Mouse (Mus musculus) monocyte, adult 2 months (primary cell): ENCODE data around the gene Tbc1d1.

Experiments used
- DNase-seq, 2 experiments: peaks; one replicate each; pipeline ENCODE4 v3.0.0; 2022; ENCODE audit warnings: low spot score in 2 of 2, low read depth in 1 of 2

The Tbc1d1 gene

DNA sequence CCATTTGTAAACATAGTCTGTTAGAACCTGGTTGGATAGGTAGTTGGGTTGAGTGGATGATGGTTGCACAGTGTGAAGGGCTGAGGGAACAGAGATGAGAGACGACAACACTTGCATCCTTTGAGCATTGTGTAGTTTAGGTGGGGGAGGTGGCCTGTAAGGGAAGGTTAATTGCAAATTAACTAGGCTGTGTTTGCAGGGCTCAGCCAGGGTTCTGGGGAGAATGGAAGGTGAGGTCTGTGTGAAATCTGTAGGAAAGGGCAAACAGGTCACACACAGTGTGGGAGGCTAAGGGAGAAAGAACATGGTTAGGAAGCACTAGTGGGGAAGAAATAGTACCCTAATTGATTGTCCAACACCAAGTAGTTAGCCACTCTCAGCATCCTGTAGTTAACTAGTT lies 81.2 kb downstream of the Tbc1d1 start:
- DNase-seq = no peak

DNA sequence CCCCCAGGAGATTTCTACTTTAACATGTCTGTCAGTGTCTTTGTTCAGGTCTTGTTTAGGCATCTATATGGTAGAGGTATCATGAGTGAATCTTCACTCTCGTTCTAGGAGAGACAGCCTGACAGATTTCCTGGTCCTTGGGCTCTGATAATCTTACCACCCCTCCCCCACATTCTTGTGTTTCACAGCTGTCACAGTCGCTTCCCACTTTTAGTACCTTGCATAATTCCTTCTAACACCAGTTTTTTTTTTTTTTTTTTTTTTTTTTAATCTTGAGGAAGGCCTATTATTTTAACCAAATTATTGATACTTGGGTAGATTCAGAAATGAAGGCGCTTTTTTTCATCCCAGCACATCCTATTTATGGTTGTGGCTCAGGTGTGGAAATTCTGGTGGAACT lies 81.6 kb downstream of the Tbc1d1 start:
- DNase-seq = no peak

DNA sequence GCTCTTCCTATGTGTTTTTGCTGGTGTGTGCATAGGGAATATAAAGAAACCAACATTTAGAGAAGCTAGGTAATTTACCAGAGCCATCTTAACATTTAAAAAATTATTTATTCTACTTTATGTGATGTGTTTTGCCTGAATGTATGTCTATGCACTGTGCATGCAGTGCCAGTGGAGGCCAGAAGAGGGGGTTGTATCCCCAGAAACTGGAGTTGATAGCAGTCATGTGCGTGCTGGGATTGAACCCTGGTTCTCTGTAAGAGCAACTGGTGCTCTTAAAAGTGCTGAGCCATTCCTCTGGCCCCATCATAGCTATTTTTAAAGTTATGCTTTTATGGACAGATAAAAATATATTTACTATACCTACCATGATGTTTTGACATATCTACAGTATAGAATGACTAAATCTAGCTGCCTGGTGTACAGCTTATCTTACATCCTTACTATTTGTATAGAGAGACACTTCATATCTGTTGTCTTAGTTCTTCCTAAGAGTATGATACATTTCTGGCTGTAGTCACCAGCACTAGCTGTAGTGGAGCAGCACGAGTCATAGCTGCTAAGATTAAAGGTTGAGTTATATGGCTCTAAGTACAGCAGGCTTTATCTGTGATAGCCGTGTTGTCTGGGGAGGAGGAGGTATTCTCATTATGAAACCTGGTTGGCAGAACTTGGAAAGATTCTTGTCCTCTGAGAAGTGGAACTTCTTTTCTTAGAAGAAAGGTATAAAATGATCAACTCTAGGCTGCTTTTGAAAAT lies 83.0 kb downstream of the Tbc1d1 start:
- DNase-seq = no peak

DNA sequence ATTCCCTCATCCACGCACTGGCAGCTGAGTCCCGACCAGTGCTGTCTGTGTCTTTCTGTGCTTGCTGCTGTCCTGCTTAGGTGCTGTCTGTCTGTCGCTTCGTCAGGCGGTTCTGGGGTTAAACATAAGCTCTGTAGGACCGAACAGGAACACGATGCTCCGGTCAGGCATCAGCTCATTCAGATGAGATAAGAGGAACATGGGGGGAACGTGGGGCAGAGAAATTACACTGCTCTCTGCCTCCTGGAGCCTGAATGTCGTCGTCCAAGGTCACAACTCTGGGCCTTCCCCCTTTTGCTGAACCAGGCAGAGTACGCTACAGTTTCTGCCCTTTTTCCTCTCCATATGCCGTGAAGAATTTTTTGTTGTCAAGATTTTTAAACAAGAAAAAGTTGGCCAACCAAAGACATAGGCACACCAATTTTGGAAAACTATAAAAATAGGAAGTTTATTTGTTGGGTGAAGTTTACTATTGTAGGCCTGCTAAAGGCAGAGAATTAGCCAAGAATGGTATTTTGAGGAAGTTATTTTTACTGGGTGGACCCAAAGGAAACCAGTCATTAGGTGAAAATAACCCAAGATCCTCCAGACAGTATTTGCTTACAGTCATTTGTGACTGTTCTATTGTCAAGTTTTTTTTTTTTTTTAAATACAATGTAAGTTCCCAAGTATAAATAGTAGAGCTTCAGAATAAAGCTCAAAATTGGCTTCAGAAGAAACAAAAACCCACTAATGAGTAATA lies 85.0 kb downstream of the Tbc1d1 start:
- DNase-seq = peak in 1 of 2 experiments; percentile 8

DNA sequence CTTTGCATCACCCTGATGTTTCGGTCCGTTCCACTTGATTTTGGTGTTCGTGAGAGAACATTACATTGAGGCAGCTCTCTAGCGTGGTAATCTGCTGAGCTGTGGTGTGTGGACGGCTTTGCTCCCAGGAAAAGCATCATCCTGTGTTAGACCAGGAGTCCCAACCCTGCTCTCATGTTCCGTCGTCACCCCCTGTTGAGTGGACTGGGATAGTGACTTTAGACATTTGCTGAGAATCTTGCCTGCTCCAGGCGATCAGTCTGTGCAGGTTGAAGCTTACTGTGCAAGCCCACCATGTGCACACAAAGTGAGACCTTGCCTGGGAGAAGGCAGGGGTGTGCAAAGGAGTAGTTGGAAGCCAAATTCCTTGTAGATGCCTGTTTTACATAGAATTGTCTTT lies 85.8 kb downstream of the Tbc1d1 start:
- DNase-seq = no peak

DNA sequence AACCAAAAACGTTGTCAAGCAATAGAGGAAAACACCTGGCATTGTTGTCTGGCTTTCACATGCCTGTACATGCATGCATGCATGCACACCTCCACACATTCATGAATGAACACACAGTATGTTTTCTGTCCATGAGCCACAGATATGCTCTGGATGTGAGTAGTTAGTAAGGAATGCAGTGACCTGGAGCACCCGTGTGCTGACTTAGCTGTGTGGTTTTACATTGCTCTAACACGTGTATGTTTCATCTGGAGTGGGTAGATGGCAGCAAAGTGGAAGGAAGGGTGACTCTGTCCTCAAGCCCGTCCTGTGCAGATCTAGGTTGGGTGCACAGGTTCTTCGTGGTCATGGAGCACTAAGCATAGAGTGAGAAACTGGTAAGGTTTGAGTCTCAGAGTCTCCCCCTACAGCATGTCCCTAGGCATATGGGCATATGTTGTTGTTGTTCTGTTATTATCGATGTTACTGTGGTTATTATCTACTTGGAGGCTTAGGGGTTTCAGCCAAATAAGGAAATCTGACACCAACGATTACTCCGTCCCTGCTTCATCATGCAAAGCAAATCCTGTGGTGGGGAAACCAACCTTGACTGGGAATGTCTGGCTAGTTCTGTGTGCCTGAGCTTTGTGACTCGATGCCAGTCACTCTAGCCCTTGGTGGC lies 86.8 kb downstream of the Tbc1d1 start:
- no peak for DNase-seq

DNA sequence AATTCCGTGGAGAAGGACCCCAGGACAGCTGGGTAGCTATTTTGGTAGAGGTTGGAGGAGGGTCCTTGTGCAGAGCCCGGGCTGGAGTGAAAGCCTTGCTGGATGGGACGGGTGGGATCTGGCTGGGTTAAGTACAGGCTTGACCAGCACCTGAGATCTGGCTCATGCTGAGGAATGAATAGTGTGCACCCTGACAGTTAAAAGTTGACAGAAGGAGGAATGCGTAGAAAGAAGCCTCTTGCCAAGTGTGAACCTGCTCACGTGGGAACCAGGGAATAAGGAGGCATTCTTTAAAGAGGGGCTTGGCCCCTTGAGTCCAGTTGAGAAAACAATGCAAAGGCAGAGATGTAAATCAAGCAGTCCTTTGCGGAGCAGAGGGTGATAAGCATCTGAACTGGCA lies 87.6 kb downstream of the Tbc1d1 start:
- no peak for DNase-seq

DNA sequence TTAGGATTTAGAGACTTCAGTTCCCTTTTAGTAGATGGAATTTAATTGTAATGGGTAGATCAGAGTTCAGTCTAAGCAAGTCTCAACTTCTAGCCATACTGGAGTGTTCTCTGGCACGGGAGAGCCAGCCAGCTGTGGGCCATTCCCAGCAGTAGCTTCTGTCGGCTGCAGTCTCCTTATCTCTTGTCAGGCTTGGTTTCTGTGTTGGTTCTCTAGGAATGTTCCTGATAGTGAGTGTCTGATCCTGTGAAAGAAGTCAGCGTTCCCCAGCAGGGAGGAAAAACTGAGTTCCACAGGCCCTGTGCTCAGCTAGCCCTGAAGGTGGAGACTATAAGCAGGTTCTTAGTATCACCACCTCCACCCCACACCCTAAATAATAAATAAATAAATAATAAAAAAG lies 88.2 kb downstream of the Tbc1d1 start:
- DNase-seq = no peak

DNA sequence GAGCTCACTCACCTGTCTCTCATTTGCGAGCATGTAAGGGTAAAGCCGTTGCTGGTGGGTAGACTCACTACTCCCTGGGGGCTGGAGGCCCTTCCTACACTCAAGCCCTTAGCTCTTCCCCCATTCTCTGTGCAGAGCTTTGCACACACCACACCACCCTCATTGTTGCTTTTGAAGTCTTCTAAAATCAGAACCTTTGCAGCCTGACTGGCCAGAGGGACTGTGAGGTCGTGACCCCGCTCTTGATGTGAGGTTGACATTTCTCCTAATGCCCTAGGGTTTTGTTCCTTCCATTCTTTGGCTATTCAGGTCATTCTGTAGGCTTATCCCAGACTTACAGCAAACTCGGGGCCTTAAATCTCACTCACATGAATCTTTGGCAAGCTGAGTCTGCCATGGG lies 88.6 kb downstream of the Tbc1d1 start:
- DNase-seq = no peak

DNA sequence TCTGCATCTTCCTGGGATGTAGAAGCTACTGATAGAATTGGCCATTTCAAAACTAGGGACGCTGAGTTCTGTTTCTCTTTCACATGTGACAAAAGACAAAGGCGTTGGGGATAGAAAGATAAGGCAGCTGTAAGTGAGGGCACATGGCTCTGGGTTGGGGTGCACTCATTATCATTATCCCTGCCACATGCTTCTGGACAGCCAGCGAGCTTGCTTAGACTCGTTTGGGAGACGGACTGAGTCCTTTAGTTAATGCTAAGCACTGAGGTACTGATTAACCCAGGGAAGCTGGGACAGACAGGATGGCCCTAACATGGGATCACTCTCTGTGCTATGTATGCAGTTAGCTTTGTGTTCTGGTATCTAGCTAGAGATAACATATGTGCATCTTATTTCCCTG lies 95.3 kb downstream of the Tbc1d1 start:
- DNase-seq = no peak

DNA sequence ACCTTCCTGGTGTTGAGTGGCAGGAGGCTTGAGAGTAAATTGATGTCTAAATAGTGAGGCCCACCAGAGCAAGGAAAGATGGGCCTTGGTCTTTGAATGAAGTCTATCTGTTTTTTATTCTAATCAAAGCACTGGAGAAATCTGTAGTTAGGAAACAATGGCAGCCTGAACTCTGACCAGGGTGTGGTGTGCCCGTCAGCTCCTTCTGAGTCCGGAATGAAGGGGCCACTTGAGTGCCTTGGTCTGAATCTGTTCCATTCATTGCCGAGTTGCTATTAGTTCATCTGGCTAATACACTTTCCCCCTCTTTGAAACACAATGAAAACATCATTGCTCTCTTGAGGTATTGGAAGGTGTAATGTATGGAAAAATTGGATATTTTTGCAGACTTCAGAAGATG lies 98.2 kb downstream of the Tbc1d1 start:
- DNase-seq = no peak

DNA sequence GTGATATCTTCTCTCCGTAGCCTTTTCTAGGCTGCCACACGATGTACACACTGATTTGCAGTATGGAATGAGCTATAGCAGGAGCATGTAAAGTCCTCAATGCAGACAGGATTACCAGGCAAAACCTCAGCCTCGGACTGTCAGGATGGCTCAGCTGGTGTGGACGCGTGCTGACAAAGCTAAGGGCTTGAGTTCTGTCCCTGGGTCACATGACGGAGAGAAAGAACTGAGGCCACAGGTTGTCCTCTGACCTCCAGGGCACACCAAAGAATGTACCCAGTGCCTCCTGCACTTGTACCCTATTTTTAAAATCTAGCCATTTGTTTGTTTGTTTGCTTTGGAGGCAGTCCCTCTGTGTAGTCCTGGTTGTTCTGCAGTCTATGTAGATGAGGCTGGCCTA lies 98.9 kb downstream of the Tbc1d1 start:
- no peak for DNase-seq

DNA sequence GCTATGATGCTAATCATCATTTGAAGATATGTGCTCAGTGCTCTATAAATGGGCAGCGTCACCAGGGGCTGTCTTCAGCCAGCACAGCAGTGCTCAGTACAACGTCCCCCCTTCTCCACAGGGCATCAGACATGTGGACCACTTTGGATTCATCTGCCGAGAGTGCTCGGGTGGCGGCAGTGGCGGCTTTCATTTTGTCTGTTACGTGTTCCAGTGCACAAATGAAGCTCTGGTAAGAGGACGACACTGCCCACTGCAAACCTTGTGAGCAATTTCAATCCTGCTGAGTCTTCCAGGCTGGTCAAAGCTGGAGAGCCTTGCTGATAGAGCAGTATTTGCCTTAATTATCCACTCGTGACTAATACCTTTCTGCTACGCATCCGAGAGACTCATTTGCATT lies 107.2 kb downstream of the Tbc1d1 start:
- DNase-seq = no peak

DNA sequence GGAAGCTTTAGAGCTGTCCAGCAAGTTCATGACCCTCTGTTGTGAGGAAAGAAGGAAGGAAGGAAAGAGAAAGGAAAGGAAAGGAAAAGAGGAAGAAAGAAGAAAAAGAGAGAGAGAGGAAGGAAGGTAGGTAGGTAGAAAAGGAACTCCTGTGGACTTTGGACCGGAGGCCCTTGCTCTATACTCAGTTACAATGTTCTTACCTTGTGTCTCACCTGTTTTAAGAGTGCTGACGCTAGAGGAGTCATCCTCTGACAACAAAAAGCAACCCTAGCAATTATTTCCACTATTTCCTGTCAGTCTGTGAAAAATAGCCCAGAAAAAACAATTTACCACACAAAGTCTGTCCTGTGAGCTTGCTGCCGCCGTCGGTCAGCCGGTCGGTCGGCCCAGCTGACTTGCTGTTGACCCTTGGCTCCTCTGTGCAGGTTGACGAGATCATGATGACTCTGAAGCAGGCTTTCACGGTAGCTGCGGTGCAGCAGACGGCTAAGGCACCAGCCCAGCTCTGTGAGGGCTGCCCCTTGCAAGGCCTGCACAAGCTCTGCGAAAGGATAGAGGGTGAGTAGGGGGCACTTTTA lies 107.9 kb downstream of the Tbc1d1 start:
- DNase-seq = no peak

DNA sequence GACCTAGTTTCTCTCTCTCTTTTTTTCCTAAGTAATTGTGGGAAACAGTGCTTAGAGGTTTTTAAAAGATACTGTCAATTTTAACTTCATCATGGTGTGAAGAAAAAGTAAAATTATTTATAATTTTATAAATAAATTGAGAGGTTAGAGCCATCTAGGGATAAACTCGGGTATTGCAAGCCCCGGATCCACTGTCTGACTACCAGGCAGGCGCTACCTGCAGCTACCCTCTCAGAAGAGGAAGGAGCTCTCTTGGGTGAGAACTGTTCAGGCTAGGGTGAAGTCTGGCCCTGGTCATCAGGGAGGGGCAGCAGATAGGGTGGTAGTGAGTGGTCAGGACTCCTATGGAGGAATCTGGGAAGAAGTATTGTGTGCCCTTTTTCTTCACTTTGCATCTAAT lies 109.0 kb downstream of the Tbc1d1 start:
- no peak for DNase-seq

DNA sequence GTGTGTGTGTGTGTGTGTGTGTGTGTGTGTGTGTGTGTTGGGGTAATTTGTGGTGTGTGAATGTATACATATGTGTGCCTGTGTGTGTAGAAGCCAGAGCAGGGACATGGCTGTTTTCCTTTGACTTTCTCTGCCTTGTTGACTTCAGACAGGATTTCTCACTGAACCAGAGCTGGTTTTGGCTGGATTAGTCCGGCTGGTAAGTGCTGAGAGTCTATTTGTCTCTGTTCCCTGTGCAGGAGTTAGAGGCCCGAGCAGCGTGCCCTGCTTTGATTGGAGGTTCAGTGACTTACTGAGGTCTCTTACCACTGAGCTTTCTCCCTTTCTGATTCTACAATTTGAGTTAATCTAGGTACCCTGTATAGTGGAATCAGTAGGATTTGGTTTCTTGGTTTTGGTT lies 109.8 kb downstream of the Tbc1d1 start:
- no peak for DNase-seq

DNA sequence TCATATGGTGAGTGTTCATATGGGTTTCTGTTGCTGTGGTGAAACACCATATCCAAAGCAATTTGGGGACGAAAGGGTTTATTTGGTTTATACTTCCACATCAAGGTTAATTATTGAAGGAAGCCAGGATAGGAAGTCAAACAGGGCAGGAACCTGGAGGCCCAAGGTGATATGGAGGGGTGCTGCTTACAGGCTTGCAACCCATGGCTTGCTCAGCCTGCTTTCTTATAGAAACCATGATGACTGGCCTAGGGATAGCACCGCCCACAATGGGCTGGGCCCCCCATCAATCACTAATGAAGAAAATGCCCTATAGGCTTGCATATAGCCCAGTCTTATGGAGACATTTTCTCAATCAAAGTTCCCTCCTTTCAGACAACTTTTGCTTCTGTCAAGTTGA lies 110.4 kb downstream of the Tbc1d1 start:
- DNase-seq = no peak

DNA sequence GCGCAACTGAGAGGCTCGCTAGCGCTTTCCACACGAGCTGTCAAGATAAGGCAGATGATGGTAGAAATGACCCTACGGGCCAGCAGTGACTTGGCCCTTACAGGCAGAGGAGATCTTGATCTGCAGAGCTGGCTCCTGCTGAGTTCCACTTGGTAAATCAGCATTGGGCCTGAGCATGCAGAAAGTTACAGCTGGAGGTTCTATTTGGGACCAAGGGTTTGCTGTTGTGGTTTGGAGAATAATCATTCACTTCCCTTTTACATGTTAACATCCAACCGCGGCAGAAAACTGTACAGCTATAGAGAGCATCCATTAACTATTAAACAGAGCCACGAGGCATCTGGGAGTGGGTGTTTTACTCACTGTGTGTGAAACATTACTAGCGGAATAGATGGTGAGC lies 111.2 kb downstream of the Tbc1d1 start:
- DNase-seq = no peak

DNA sequence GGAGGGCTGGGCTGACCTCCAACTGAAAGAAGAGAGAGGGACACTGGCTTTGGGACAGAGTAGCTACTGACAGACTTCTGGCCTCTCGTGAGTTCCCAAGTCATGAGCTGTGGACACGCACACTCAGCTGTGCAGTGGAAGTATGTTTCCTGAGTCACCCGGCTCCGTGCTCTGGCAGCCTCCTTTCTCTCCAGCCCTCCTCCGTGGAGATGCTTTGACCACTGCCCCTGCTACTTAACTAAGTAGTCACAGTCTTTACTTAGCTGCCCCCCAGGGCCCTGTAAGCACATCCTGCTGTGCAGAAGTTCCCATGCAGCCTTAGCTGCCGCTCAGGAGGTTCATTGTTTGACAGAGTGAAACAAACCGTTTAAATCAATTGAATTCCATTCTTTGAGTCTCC lies 113.6 kb downstream of the Tbc1d1 start:
- DNase-seq = no peak

DNA sequence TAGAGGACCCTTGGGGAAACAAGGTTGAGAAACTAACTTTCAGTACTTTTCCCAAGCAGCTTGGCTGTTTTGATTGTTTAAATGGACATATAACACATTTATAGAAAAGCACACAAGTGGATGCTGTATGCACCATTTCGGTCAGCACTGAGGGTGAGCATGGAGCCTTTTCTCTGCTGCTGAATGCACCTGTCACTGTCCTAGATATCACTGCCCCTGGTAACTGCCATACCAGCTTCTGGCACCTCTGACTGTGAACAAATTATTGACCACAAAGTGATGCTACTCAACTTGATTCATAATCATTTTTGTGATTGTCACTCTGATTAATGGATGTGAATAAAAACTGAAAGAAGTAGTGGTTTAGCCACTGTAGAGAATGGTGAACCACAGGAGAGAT lies 117.4 kb downstream of the Tbc1d1 start:
- no peak for DNase-seq

DNA sequence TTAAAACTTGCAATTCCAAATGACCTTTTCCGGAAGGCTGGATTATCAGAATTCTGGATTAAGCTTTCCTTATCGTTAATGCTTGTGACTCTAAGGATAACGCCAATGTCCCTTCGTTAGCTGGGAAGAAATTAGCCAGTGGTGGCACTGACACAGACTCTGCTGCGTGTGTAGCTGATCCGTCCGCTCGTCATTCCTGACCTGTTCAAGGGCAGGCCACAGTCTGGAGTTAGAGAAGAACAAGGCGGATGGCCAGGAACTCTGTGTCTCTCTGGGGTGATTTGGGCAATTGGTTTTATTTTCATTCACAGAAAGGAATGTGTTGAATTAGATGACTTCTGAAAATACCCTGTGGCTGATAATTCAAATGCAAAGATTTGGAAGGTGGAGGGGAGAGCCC lies 118.2 kb downstream of the Tbc1d1 start:
- DNase-seq = no peak
